Mouse (Mus musculus) bone marrow, adult 2 months (tissue): Measurements from ENCODE around the gene Qars.

ENCODE experiments used
- CTCF ChIP-seq: fragments of 200-500 bp; IDR thresholded peaks from 2 replicates; pipeline ENCODE4 v1.5.1; 2011; ENCODE audit warnings: low read length, control low read depth; ENCODE audit not compliant: control insufficient read depth, insufficient read depth
- POLR2A ChIP-seq: fragments of 200-500 bp; IDR thresholded peaks from 2 replicates; pipeline ENCODE4 v1.6.1; 2011; ENCODE audit warnings: low read depth, mild to moderate bottlenecking, control low read depth, low read length, borderline replicate concordance; ENCODE audit not compliant: control insufficient read depth

DNA sequence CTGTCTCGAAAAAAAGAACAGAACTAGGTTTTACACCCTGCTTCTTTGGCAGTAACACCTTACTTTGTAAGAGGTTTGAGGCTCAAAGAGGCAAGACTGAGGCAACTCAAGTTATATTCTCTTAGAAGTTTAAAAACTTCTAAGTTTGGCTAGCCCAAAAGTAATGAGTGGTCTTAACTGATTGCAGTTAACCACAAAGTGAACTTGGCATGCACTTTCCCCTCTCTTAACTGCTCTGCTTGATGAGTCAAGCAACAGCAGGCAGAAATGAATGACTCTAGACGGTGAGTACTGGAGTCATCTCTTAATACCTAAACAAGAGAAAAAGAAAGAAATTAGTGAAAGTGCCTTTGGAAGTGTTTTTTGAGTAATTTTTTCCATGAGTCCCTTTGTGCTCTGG is 14.1 kb downstream of the Qars start:
- TF ChIP-seq POLR2A (no peak), CTCF (no peak)
